Mouse (Mus musculus): Measurements from ENCODE around the gene Cog8. TPM values are rescaled to one million over a fixed set of nuclear protein-coding genes. Genes with fewer than 3 reads are reported as not detected.

Cog8 gene
- total RNA-seq, 2 experiments from 2014 or later: 24.9 to 27.8 TPM

GRCm38 (mm10) chr8:107074128-107074527, 17.6 kb upstream of the Cog8 start:
- TF ChIP-seq CTCF (IDR thresholded peaks at IDR 0.05): no peak
- Histone ChIP-seq H3K27ac (no peak overlapping the region), H3K4me3 (no peak overlapping the region)
- DNase-seq (ENCODE audit: extremely low spot score in 1 of 2, low spot score in 2 of 2): no peak
- intact Hi-C loops (cut with DNase I): no loop called here

DNA sequence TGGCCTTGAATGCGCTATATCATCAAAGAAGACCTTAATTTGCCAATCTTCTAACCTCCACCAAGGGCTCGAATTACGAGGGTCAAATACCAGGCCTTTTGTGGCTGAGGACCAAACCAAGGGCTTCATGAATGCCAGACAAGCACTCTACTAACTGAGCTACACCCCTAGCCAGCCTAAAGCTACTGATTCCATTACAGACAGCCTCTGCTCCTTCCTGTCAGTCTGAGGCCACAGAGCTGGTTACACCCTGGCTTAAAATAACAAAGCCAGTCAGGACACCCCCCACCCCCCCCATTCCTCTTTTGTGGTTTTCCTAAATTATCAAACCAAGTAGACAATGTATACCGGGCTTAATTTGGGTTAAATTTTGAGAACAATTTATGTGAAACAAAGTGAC, 17.2 kb upstream of the Cog8 start:
- H3K4me3 ChIP-seq: no peak overlapping the region
- DNase-seq (ENCODE audit: extremely low spot score in 1 of 2, low spot score in 2 of 2): no peak
- intact Hi-C loops (cut with DNase I): no loop called here
- TF ChIP-seq CTCF (IDR thresholded peaks at IDR 0.05): no peak
- H3K27ac ChIP-seq: no peak overlapping the region

DNA sequence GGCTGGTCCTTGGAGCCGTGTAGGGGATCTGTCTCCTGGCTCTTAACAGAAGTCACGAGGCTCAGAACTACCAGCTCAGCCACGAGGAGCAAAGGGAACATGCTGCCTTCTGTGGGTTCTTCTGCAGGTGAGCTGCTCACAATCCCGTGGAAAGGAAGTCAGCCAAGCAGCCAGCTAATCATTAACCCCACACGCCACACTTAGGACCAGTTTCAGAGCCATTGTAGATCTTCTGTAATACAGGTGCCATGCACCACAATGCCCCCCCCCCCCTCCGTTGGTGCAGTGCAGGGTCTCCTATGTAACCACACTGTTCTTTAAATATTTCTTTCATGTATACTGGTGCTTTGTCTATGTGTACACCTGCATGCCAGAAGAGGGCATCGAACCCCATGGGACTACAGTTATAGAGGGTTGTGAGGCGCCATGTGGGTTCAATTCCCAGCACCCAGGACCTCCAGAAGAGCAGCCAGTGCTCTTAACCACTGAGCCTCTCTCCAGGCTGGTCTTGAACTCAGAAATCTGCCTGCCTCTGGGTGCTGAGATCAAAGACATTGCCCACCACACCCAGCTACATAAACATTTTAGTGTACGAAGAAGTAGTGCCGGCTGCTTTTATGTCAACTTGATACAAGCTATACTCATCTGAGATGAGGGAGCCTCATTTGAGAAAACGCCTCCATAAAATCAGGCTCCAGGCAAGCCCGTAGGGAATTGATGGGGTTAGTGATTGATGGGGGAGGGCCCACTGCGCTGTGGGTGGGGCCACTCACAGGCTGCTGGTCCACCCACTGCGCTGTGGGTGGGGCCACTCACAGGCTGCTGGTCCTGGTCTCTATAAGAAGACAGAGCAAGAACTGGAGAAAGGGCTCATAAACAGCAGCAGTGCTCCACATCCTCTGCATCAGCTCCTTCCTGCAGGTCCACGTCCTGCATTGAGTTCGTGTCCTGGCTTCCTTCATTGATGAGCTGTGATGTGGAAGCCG, 9.3 kb upstream of the Cog8 start, which contains the start of gene Tmed6:
Tmed6 (minus strand) TSS at position 134 of the 986 bp plus-strand sequence.
- no peak for DNase-seq (ENCODE audit: extremely low spot score in 1 of 2, low spot score in 2 of 2)
- no peak for TF ChIP-seq CTCF (IDR thresholded peaks at IDR 0.05)
- intact Hi-C loops (cut with DNase I): no loop called here
- Histone ChIP-seq H3K4me3 (no peak within 1 kb of the TSS), H3K27ac (no peak within 1 kb of the TSS)

GRCm38 (mm10) chr8:107062613-107063012, 6.1 kb upstream of the Cog8 start:
- TF ChIP-seq CTCF (IDR thresholded peaks at IDR 0.05): no peak
- H3K4me3 ChIP-seq: no peak overlapping the region
- no peak for DNase-seq (ENCODE audit: extremely low spot score in 1 of 2, low spot score in 2 of 2)
- H3K27ac ChIP-seq: no peak overlapping the region
- intact Hi-C loops (cut with DNase I): no loop called here

DNA sequence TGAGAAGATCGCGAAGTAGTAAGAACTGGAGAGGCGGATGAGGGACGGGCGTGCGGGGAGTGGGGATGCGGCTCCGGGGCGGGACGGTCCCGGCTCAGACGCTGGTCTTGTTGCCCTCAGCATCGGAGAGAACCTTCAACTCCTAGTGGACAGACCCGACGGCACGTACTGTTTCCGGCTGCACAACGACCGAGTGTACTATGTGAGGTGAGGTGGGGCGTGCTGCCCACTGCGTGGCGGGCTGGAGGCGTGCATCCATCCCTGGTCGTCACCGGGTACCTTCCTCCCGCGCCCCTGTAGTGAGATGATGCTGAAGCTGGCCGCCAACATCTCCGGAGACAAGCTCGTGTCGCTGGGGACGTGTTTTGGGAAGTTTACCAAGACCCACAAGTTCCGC, 482 bp upstream of the Cog8 start:
- no peak for DNase-seq (ENCODE audit: extremely low spot score in 1 of 2, low spot score in 2 of 2)
- no peak for TF ChIP-seq CTCF (IDR thresholded peaks at IDR 0.05)
- intact Hi-C loops (cut with DNase I): loop anchor here (1.0 kb wide), 1 partner anchor 164 kb away; the partner anchor contains the start of gene Utp4

GRCm38 (mm10) chr8:107052046-107052445, 4.4 kb downstream of the Cog8 start:
- no peak overlapping the region for H3K27ac ChIP-seq
- DNase-seq (ENCODE audit: extremely low spot score in 1 of 2, low spot score in 2 of 2): no peak
- no peak overlapping the region for H3K4me3 ChIP-seq
- TF ChIP-seq CTCF (IDR thresholded peaks at IDR 0.05): no peak
- intact Hi-C loops (cut with DNase I): no loop called here

More for the DNA sequence above, 482 bp upstream of the Cog8 start:
- H3K4me3 ChIP-seq: peak overlapping the region; percentile 71
- H3K27ac ChIP-seq: no peak overlapping the region

DNA sequence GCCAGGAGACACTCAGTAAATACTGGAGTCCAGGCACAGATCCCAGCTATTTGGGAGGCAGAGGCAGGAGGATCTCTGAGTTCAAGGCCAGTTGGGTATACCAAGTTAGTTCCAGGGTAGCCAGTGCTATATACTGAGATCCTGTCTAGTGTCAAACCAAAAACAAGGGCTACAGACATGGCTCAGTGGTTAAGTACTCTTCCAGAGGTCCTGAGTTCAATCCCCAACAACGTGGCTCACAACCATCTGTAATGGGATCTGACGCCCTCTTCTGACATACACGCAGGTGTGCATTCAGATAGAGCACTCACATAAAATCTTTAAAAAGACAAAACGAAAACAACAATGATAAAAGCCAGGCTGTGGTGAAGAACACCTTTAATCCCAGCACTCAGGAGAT, 7.0 kb downstream of the Cog8 start:
- no peak overlapping the region for H3K4me3 ChIP-seq
- peak overlapping the region; percentile 96 for H3K27ac ChIP-seq
- TF ChIP-seq CTCF (IDR thresholded peaks at IDR 0.05): no peak
- no peak for DNase-seq (ENCODE audit: extremely low spot score in 1 of 2, low spot score in 2 of 2)
- intact Hi-C loops (cut with DNase I): no loop called here

- TF ChIP-seq CTCF (IDR thresholded peaks at IDR 0.05): no peak; the same call in 1 of the 2 replicates
- intact Hi-C loops (cut with DNase I): no loop called here
- H3K27ac ChIP-seq: peak within 1 kb of the TSS; percentile 96
- peak; percentile 84 to 85 for DNase-seq (ENCODE audit: extremely low spot score in 1 of 2, low spot score in 2 of 2)
- peak within 1 kb of the TSS; percentile 72 for H3K4me3 ChIP-seq
Measured at GRCm38 (mm10) chr8:107048061-107048941, 8.2 kb downstream of the Cog8 start, which contains the start of gene Pdf. Gene Pdf (minus strand): TSS chr8:107048614.

DNA sequence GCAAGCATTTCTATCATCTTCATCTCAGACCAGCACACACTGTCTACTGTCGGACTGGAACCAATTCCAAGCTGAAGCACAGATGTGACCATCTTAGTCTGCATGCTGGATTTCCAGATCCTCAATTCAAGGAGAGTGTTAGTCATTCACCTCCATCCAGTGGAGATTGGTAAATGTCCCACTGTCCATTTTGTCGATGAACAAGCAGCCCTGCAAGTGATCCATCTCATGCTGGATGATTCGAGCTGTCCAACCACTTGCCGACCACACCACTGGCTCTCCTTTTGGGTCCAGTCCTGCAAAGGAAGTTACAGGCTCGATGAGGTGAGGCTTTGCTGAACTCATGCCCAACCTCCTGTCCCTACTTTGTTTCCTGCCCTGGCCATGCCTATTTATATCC, 9.5 kb downstream of the Cog8 start:
- H3K4me3 ChIP-seq: no peak overlapping the region

GRCm38 (mm10) chr8:107045478-107045877, 11.0 kb downstream of the Cog8 start:
- no peak for DNase-seq (ENCODE audit: extremely low spot score in 1 of 2, low spot score in 2 of 2)
- no peak overlapping the region for H3K27ac ChIP-seq
- no peak for TF ChIP-seq CTCF (IDR thresholded peaks at IDR 0.05)
- H3K4me3 ChIP-seq: no peak overlapping the region
- intact Hi-C loops (cut with DNase I): no loop called here

More for the DNA sequence above, 9.5 kb downstream of the Cog8 start:
- DNase-seq (ENCODE audit: extremely low spot score in 1 of 2, low spot score in 2 of 2): no peak
- H3K27ac ChIP-seq: no peak overlapping the region
- no peak for TF ChIP-seq CTCF (IDR thresholded peaks at IDR 0.05)
- intact Hi-C loops (cut with DNase I): no loop called here

- intact Hi-C loops (cut with DNase I): no loop called here
- TF ChIP-seq CTCF (IDR thresholded peaks at IDR 0.05): no peak
- DNase-seq (ENCODE audit: extremely low spot score in 1 of 2, low spot score in 2 of 2): no peak
- Histone ChIP-seq H3K27ac (no peak overlapping the region), H3K4me3 (no peak overlapping the region)
Measured at GRCm38 (mm10) chr8:107040632-107041031, 15.9 kb downstream of the Cog8 start.

- no peak for DNase-seq (ENCODE audit: extremely low spot score in 1 of 2, low spot score in 2 of 2)
- intact Hi-C loops (cut with DNase I): no loop called here
- TF ChIP-seq CTCF (IDR thresholded peaks at IDR 0.05): no peak
Measured at GRCm38 (mm10) chr8:107036626-107037025, 19.9 kb downstream of the Cog8 start.

More at GRCm38 (mm10) chr8:107036626-107037025, 19.9 kb downstream of the Cog8 start:
- H3K27ac ChIP-seq: no peak overlapping the region
- H3K4me3 ChIP-seq: no peak overlapping the region

Measured in left cerebral cortex, adult 2 months (tissue).